Mouse (Mus musculus): ENCODE results near the gene Slco2a1.

The Slco2a1 gene

DNA sequence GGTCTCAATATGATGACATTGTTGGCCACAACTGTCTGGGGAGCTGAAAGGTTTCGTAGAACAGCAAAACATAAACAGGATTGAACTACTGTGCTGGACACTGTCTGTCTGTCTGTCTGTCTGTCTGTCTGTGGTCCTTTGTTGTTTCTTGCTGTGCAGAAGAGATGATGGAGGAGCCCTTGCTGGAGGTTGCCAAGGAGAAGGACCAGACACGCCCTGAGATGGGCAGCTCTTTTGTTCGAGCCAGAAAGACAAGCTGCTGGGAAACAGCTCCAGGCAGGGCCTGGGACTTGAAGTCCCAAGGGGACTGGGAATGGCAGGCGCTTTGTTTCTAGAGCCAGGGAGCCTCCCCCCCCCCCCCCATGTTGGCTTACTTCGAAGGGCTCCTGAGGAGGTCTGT lies 129.0 kb downstream of the Slco2a1 start:
- DNase-seq (ENCODE audit: low spot score in 2 of 2) = no peak

DNA sequence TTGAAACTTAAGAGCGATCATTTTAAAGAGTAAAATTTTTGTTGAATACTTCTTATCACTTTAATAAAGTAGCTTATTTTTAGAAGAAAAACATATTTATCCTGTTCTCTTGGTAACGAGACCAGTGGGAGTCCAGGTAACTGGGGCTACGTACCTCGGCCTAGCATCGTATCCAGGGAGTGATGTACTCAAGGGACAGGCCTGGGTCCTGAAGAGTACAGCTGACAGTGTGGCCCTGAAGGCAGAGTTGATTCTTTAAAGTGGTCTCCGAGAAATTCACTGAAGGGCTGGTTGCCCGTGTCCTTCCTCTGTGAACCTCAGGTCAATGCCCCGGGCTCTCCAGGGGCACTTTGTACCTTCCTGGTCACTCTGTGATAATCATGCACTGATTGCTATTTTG lies 129.4 kb downstream of the Slco2a1 start:
- no peak for DNase-seq (ENCODE audit: low spot score in 2 of 2)

DNA sequence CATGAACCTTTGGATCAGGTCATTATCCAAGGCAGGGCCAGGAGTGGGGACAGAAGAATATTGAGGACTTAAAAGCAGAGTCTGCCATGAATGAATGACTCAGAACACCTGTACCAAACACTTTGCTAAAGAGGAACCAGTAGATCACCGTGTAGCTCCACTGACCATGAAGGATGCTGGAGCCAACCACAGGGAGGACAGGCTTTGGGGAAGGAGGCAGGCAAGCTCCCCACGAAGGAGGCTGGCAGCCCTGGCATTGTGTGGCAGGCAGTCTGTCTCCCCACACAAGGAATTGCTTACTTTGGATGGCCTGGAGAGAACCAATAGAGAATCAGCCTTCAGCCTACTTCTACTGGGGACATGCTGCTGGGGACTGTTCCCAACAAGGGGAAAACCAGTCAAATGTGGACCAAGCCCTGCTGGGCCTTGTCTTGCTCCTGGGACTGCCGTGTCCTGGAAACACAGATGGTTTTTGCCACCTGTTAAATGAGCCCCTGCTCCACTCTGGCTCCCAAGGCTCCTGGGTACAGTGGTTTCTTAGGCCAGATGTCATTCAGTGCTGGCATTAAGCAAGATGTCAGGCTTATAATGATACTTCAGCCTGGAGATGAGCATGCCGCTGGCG lies 130.3 kb downstream of the Slco2a1 start:
- no peak for DNase-seq (ENCODE audit: low spot score in 2 of 2)

DNA sequence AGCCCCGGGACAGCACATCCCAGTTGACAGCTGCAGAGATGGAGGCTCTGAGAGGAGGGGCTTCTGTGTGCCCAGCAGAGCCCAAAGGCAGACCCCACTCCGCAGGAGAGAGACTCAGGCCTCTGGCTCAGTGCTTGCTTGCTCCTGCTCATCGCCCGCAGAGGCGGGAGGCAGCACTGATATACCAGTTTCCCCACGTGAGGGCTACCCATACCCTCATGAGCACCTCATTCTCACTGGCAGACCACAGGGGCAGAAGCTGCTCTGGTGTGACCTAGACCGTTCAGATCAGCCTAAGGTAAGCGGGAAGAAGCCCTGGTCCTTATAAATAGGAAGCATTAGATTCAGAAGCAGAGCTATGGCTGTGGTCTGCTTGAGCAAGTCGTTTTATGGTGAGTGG lies 131.3 kb downstream of the Slco2a1 start:
- DNase-seq (ENCODE audit: low spot score in 2 of 2) = no peak

DNA sequence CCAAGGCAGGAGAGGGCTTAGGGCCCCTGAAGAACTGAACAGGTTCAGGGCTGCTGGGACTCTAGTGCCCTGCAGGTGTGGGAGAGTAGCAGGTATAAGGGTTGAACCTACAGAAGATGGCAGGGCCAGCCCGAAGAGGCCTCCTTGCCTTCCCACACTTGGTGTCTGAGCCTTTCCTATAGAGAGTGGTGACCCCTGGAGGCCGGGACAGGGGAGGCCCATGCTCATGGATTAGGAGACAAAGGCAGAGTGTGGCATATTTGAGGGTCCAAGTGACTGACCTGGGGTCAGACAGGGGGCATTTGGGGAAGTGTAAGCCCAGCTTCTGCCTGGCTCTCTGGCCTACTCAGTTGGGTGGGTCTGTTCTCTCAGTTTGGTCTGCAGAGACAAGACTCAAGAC lies 131.7 kb downstream of the Slco2a1 start:
- DNase-seq (ENCODE audit: low spot score in 2 of 2) = no peak

DNA sequence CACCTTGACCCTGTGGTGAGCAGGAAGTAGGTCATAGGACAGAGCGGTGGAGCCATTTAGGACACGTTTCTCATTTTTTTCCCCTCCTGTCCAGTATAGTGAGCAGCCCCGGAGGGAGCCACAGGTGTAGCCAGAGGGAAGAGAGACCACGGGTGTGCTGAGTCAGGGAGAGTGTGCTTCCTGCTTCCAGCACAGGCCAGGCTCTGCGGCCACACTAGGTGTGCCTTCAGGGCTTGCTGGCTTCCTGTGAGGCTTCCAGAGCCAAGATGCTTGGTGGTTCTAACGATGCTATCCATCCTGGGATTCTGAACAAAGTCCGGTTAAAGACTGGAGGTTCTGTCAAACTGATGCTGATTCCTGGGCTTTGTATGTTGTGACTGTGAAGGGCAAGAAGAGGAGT lies 133.0 kb downstream of the Slco2a1 start:
- DNase-seq (ENCODE audit: low spot score in 2 of 2) = no peak

DNA sequence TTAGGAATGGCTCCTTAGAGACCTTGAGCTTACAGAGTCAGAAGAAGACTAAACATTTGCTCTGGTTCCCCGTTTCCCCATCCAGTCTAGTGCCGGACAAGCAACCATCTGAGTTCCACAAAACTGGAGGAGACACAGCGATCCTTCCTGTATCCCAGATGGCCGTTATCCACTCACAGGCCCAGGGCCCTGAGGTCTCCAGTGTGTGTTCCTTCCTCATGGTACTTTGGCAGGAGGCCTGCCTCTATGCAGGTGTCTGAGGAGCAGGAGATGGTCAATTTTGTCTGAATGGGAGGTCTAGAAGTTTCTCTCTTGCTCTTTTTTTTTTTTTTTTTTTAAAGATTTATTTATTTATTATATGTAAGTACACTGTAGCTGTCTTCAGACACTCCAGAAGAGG lies 136.2 kb downstream of the Slco2a1 start:
- DNase-seq (ENCODE audit: low spot score in 2 of 2) = no peak

DNA sequence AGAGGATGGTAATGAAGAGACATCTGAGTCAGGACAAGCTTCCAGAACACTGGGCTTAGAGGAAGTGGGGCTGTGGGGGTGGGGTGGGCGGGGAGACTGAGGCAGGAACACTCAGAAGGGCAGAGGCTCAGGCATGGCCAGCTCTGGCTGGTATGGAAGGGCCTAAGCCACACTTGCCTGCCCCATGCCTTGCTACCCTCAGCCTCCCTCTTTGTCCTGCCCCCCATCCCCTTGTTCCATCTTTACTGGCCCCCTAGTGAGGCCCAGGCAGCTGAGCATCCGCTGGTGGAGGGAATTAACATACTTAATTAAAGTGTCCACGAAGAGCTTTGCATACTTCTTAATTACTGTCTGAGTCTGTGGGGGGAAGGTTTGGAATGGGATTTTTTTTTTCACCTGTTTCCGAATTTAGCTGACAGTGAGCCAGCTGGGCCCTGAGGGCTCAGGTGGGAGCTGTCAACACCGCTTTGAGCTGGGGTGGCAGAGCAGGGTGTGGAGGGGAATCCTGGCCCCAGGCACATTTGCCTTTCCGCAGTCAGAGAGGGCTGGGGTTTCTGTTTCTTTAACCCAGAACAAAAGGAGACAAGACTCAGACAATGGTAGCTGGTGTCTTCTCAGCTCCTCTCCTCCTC lies 145.1 kb downstream of the Slco2a1 start:
- DNase-seq (ENCODE audit: low spot score in 2 of 2) = no peak

DNA sequence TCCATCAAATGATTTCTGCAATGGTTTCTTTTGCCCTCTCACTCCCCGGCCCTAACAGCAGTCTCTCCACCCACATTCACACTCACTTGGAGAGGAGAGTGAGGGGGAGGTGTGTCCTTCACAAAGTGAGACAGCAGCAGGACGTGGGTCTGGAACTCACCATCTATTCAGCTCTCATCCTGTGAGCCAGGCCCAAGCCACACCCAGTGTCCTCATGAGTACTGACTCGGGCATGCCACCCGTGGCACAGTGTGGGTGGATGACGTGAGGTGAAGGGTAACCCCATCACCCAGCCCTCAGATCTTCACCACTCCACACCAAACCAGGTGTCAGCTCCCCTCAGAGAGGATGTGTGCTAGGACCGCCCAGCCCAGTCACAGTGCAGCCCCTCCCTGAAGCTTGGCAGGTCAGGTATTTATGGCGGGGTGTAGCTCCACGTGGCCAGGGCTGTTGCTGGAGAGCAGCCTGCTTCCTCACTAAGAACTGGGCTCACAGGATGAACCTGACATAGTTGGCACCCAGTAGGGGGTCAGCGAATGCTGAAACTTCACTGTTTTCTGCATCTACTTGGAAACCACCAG lies 146.0 kb downstream of the Slco2a1 start:
- peak in 1 of 2 experiments; percentile 34 for DNase-seq (ENCODE audit: low spot score in 2 of 2)

DNA sequence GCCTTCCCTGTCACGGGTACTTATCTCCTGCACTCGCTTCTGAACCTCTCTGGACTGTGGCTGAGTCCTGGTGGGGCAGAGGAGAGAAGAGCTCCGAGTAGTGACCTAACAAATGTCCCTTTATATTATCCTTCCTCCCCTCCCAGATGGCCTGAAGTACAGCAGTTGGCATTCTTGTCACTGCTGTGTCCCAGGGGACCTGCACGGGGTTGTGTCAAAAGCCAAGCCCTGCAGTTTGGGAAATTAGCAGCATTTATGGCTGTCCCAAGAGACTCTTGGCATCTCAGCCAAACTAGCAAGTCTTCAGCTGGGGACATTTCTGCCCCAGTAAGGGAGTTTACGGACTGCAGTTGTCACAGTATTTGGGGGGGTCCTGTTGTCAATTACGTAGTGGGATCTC lies 151.0 kb downstream of the Slco2a1 start:
- no peak for DNase-seq (ENCODE audit: low spot score in 2 of 2)

DNA sequence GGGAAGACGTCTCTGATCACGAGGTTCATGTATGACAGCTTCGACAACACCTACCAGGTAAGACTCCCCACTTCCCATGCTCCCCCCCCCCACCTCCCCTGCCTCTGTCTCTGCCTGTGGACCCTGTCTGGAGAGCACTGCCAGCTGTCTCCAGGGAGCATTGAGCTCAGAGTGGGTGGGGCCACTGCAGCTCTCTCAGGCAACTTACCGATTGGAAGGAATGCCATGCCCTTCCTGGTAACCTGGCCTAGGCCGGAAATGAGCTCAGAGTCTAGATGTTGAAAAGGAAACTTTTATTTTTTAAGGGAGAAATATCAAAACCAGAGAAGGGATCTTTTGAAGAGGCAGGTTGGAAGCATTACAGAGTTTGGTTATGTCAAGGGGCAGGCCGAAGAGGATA lies 151.9 kb downstream of the Slco2a1 start:
- no peak for DNase-seq (ENCODE audit: low spot score in 2 of 2)

DNA sequence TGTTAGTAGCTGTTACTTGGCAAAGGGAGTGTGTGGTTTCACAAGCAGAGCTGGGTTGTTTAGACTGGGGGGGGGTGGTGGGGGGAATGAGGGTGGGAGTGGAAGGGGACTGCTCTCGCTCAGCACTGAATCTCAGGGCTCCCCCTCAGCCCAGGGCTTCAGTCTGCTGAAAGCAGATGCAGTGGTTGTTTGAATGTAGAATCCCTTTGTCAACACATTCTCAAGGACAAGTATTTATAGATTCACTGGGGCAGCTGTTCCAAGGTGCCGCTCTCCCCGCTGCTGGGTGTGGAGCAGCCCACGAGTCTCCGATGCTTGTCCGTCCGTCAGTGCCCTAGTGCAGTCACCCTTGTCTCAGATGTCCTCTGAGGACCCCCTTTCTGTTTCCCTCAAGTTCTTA lies 152.8 kb downstream of the Slco2a1 start:
- DNase-seq (ENCODE audit: low spot score in 2 of 2) = no peak

DNA sequence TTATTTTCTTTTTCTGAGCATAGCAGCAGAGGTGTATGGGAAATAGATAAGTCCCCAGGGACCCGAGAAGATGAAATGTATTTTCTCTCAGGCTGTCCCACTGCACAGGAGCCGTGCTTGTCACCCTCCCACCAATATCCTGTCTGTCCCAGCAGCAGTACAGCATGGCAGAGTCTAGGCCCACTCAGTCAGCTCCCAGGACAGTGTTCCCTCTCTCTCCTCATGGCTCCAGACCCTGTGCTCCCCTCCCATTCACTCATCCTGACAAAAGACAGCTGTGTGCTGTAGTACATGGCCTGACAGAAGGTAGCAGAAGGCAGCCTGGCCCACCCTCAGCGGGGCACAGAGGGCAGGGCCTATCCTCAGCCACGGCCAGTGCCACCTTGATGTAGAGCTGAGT lies 155.4 kb downstream of the Slco2a1 start:
- no peak for DNase-seq (ENCODE audit: low spot score in 2 of 2)

DNA sequence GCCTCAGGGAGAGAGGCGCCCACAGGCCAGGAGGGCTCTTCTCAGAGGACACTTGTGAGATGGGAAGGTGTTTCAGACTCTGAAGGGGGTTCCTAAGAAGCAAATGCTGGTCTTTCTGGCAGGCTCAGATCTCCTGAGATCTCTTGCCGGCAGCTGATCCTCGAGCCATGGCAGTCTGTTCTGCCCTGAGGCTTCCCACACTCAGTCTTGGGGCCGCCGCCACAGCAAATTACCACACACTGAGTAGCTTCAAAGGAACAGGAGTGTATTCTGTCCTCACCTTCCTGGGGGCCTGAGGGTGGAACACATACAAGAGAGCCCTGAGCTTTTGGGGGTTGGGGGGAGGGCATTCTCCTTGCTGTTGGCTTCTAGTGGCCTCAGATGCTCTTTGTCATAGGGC lies 156.8 kb downstream of the Slco2a1 start:
- no peak for DNase-seq (ENCODE audit: low spot score in 2 of 2)

Data from frontal cortex, postnatal 25 days (tissue).